Mouse (Mus musculus) stomach, postnatal 0 days (tissue): Measurements from ENCODE around the gene 1190007I07Rik. TPM values are rescaled to one million over a fixed set of nuclear protein-coding genes. Genes with fewer than 3 reads are reported as not detected.

Experiments
- polyA plus RNA-seq: library from polyadenylated mRNA; unstranded; fragments of >200 nt; fragmentation: Nextera tagmentation; extraction: Ambion mirVana; gene quantifications from 2 replicates; pipeline ENCODE4 v1.2.1, GENCODE M21; 2015

Gene 1190007I07Rik
- polyA plus RNA-seq, 1 experiment from 2014 or later: 38.0 TPM

Other genes with a start within 250 kb of the 1190007I07Rik start
- not detected in 2 replicates for gene Gm1553, start 130.6 kb downstream of the 1190007I07Rik start, polyA plus RNA-seq
- gene Tdg, start 6.6 kb upstream of the 1190007I07Rik start, polyA plus RNA-seq: 56.9 and 60.2 TPM in 2 replicates
- gene Glt8d2, start 67.4 kb upstream of the 1190007I07Rik start, polyA plus RNA-seq: 3.0 TPM in 2 replicates
- gene Hcfc2, start 72.9 kb upstream of the 1190007I07Rik start, polyA plus RNA-seq: 18.8 and 19.2 TPM in 2 replicates
- gene Nfyb, start 140.9 kb upstream of the 1190007I07Rik start, polyA plus RNA-seq: 20.3 and 23.8 TPM in 2 replicates
- 61.9 TPM in 2 replicates for gene Txnrd1, start 210.7 kb upstream of the 1190007I07Rik start, polyA plus RNA-seq
- gene Eid3, start 243.4 kb upstream of the 1190007I07Rik start, polyA plus RNA-seq: 0.36 and 0.38 TPM in 2 replicates